Mouse (Mus musculus): ENCODE results near the gene Fam20a. TPM values are rescaled to one million over a fixed set of nuclear protein-coding genes. Genes with fewer than 3 reads are reported as not detected.

The Fam20a gene
- polyA plus RNA-seq, 1 experiment: 72.4 TPM

DNA sequence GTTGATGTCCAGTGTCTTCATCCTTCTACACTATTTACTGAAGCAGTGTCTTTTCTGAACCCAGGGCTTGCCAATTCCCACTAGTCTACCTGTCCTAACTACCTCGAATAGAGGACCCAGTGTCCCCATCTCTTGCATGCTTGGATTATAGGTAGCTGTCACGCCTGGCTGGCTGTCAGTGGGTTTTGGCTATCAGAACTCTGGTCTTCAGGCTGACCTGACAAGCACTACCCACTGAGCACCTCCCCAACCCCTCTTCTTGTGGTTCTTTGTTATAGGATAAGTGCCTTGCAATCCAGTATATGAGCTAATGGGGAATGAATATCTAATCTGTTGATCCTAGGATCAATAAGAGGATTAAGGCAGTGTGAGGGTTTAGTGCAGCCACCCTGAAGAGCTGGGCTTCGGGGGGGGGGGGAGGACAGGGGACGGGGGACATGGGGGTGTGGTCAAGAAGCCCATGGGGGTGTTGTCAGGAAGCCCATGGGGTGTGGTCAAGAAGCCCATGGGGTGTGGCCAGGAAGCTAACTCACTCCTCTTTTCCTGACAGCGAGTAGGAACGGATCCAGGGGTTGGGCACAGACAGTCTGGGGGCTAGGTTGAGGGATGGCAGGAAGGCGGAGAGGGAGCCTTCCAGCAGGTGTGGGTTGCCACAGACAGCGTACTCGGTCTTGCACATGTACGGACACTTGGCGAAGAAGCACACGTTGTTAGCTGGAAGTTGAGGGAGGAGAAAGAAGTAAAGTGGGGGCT lies 45.3 kb downstream of the Fam20a start:
- H3ac ChIP-seq (ENCODE audit: control insufficient read depth, insufficient read length): no peak overlapping the region
- no peak overlapping the region for H3K4me2 ChIP-seq (ENCODE audit: low read depth)
- H3K4me3 ChIP-seq: no peak overlapping the region
- peaks cover 46% of the 10 kb centered on the region for H3K36me3 ChIP-seq (ENCODE audit: control insufficient read depth, insufficient read depth)
- H3K79me2 ChIP-seq (ENCODE audit: control insufficient read depth, insufficient read depth): no peaks in the 10 kb centered on the region
- H3K27me3 ChIP-seq (ENCODE audit: control insufficient read depth, insufficient read depth, insufficient read length): no peaks in the 10 kb centered on the region
- peak; percentile 33 for TF ChIP-seq POLR2AphosphoS2 (IDR thresholded peaks at IDR 0.05; ENCODE audit: insufficient read length, low read depth)
- TF ChIP-seq MYOG (IDR thresholded peaks at IDR 0.05; ENCODE audit: control insufficient read depth in 1 of 3, insufficient read depth in 1 of 3, insufficient read length in 2 of 3, low read depth in 2 of 3): no peak
- TF ChIP-seq E2F4 (IDR thresholded peaks at IDR 0.05; ENCODE audit: insufficient read depth): no peak

DNA sequence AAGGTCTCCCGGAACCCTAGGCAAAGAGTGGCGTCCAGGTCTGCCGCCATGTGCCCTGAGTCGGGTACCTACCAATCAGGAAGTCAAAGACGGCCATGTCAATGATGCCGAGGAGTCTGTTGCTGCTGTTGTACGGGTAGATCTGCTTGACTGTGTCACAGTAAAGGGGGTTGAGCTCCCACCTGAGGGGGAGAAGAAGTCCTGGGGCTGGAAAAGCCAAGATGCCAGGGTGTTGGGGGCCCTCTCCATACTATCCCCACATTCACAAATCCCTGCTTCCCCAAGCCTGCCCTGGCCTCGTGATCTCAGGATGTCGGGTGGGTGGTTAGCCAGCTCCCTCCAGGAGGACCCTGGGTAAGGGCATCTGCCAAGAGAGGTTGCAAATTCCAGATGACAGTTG lies 46.3 kb downstream of the Fam20a start:
- H3ac ChIP-seq (ENCODE audit: control insufficient read depth, insufficient read length): no peak overlapping the region
- no peaks in the 10 kb centered on the region for H3K27me3 ChIP-seq (ENCODE audit: control insufficient read depth, insufficient read depth, insufficient read length)
- H3K4me3 ChIP-seq: no peak overlapping the region
- no peaks in the 10 kb centered on the region for H3K79me2 ChIP-seq (ENCODE audit: control insufficient read depth, insufficient read depth)
- H3K36me3 ChIP-seq (ENCODE audit: control insufficient read depth, insufficient read depth): peaks cover 37% of the 10 kb centered on the region
- TF ChIP-seq MYOD1 (IDR thresholded peaks at IDR 0.05; ENCODE audit: control insufficient read depth in 1 of 3, insufficient read length in 2 of 3, low read depth in 2 of 3) (no peak), USF1 (IDR thresholded peaks at IDR 0.05; ENCODE audit: low read depth) (no peak), CEBPB (IDR thresholded peaks at IDR 0.05; ENCODE audit: insufficient read depth, poor library complexity, severe bottlenecking) (no peak), SRF (IDR thresholded peaks at IDR 0.05; ENCODE audit: control insufficient read depth, insufficient read length, low read depth) (no peak), REST (IDR thresholded peaks at IDR 0.05; ENCODE audit: insufficient read depth, insufficient read length) (no peak), POLR2AphosphoS2 (IDR thresholded peaks at IDR 0.05; ENCODE audit: insufficient read length, low read depth) (no peak), MYOG (IDR thresholded peaks at IDR 0.05; ENCODE audit: control insufficient read depth in 1 of 3, insufficient read depth in 1 of 3, insufficient read length in 2 of 3, low read depth in 2 of 3) (no peak), TCF12 (IDR thresholded peaks at IDR 0.05; ENCODE audit: insufficient read depth, poor library complexity, severe bottlenecking) (no peak), MAX (IDR thresholded peaks at IDR 0.05; ENCODE audit: low read depth) (no peak), TCF3 (IDR thresholded peaks at IDR 0.05; ENCODE audit: insufficient read length, low read depth) (no peak), POLR2A (IDR thresholded peaks at IDR 0.05; ENCODE audit: insufficient read length, low read depth) (no peak), E2F4 (IDR thresholded peaks at IDR 0.05; ENCODE audit: insufficient read depth) (no peak)
- no peak overlapping the region for H3K4me2 ChIP-seq (ENCODE audit: low read depth)

DNA sequence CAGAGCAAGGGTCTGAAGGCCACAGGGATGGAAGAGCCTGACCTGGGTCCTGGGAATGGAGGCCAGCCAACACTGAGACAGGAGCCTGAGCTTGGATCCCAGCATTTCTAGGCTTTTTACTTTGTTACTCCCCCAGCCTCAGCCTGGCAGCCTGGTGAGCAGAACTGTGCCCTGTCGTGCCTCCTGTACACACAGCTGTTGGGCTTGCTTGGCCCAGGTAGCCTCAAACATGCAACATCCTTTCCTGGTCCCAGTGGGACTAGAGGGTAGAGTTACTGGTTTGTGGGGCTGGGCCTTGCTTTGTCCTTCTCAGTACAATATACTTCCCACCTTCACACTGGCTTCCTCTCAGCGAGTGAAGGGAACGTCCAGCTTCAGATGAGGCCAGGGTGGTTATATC lies 46.9 kb downstream of the Fam20a start:
- Histone ChIP-seq H3K27me3 (ENCODE audit: control insufficient read depth, insufficient read depth, insufficient read length) (no peaks in the 10 kb centered on the region), H3K79me2 (ENCODE audit: control insufficient read depth, insufficient read depth) (no peaks in the 10 kb centered on the region), H3K36me3 (ENCODE audit: control insufficient read depth, insufficient read depth) (peaks cover 32% of the 10 kb centered on the region), H3K4me3 (no peak overlapping the region), H3ac (ENCODE audit: control insufficient read depth, insufficient read length) (no peak overlapping the region), H3K4me2 (ENCODE audit: low read depth) (no peak overlapping the region)
- TF ChIP-seq MYOG (IDR thresholded peaks at IDR 0.05; ENCODE audit: control insufficient read depth in 1 of 3, insufficient read depth in 1 of 3, insufficient read length in 2 of 3, low read depth in 2 of 3): no peak
- TF ChIP-seq POLR2AphosphoS2 (IDR thresholded peaks at IDR 0.05; ENCODE audit: insufficient read length, low read depth): peak; percentile 70
- TF ChIP-seq MYOD1 (IDR thresholded peaks at IDR 0.05; ENCODE audit: control insufficient read depth in 1 of 3, insufficient read length in 2 of 3, low read depth in 2 of 3): peak in 1 of 3 experiments; percentile 12
- TF ChIP-seq E2F4 (IDR thresholded peaks at IDR 0.05; ENCODE audit: insufficient read depth): no peak
- no peak for TF ChIP-seq SRF (IDR thresholded peaks at IDR 0.05; ENCODE audit: control insufficient read depth, insufficient read length, low read depth)
- no peak for TF ChIP-seq TCF12 (IDR thresholded peaks at IDR 0.05; ENCODE audit: insufficient read depth, poor library complexity, severe bottlenecking)
- TF ChIP-seq USF1 (IDR thresholded peaks at IDR 0.05; ENCODE audit: low read depth): no peak
- TF ChIP-seq MAX (IDR thresholded peaks at IDR 0.05; ENCODE audit: low read depth): no peak
- TF ChIP-seq TCF3 (IDR thresholded peaks at IDR 0.05; ENCODE audit: insufficient read length, low read depth): no peak
- TF ChIP-seq CEBPB (IDR thresholded peaks at IDR 0.05; ENCODE audit: insufficient read depth, poor library complexity, severe bottlenecking): no peak
- TF ChIP-seq POLR2A (IDR thresholded peaks at IDR 0.05; ENCODE audit: insufficient read length, low read depth): no peak
- TF ChIP-seq REST (IDR thresholded peaks at IDR 0.05; ENCODE audit: insufficient read depth, insufficient read length): no peak

DNA sequence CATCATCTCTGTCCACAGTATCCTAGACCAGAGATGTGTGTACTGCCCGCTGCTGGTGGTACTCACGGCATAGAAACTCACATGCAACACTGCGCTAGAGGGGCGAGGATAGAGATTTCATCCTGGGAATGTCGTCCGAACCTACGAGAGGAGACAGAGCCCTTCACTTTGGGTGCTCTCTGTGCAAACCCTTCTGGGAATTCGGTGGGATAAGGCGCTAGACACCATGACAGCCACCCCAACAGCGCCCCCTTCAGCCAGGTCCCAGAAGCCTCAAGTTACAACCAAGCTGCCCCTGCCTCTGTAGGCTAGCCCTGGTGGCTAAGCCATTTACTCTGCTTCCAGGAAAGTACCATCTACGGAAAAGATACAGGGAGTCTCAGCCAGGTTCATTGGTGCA lies 47.5 kb downstream of the Fam20a start:
- TF ChIP-seq TCF3 (IDR thresholded peaks at IDR 0.05; ENCODE audit: insufficient read length, low read depth): no peak
- no peak for TF ChIP-seq USF1 (IDR thresholded peaks at IDR 0.05; ENCODE audit: low read depth)
- no peak for TF ChIP-seq TCF12 (IDR thresholded peaks at IDR 0.05; ENCODE audit: insufficient read depth, poor library complexity, severe bottlenecking)
- no peak for TF ChIP-seq MAX (IDR thresholded peaks at IDR 0.05; ENCODE audit: low read depth)
- peak; percentile 22 for TF ChIP-seq POLR2A (IDR thresholded peaks at IDR 0.05; ENCODE audit: insufficient read length, low read depth)
- TF ChIP-seq CEBPB (IDR thresholded peaks at IDR 0.05; ENCODE audit: insufficient read depth, poor library complexity, severe bottlenecking): no peak
- TF ChIP-seq POLR2AphosphoS2 (IDR thresholded peaks at IDR 0.05; ENCODE audit: insufficient read length, low read depth): peak; percentile 74
- no peak overlapping the region for H3K4me2 ChIP-seq (ENCODE audit: low read depth)
- no peak overlapping the region for H3ac ChIP-seq (ENCODE audit: control insufficient read depth, insufficient read length)
- H3K27me3 ChIP-seq (ENCODE audit: control insufficient read depth, insufficient read depth, insufficient read length): no peaks in the 10 kb centered on the region
- no peaks in the 10 kb centered on the region for H3K79me2 ChIP-seq (ENCODE audit: control insufficient read depth, insufficient read depth)
- no peak overlapping the region for H3K4me3 ChIP-seq
- peaks cover 38% of the 10 kb centered on the region for H3K36me3 ChIP-seq (ENCODE audit: control insufficient read depth, insufficient read depth)

DNA sequence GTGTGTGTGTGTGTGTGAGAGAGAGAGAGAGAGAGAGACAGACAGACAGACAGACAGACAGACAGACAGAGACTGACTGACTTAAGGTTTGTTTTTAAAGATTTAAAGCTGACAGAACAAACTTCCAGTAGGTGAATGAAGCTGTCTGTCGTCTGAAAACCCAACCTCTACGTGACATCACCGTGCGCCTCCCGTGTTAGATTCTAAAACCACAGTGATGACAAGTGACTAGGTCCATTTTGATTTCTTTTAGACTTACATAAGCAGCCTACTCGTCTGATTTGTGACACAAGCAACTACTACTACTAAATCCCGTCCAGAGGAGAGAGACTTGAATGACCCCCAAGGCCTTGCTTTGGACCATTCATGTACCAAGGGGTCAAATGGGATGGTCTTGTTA lies 48.3 kb downstream of the Fam20a start:
- H3ac ChIP-seq (ENCODE audit: control insufficient read depth, insufficient read length): no peak overlapping the region
- H3K4me2 ChIP-seq (ENCODE audit: low read depth): no peak overlapping the region
- no peaks in the 10 kb centered on the region for H3K27me3 ChIP-seq (ENCODE audit: control insufficient read depth, insufficient read depth, insufficient read length)
- TF ChIP-seq E2F4 (IDR thresholded peaks at IDR 0.05; ENCODE audit: insufficient read depth): no peak
- no peak for TF ChIP-seq USF1 (IDR thresholded peaks at IDR 0.05; ENCODE audit: low read depth)
- H3K79me2 ChIP-seq (ENCODE audit: control insufficient read depth, insufficient read depth): no peaks in the 10 kb centered on the region
- no peak overlapping the region for H3K4me3 ChIP-seq
- peaks cover 46% of the 10 kb centered on the region for H3K36me3 ChIP-seq (ENCODE audit: control insufficient read depth, insufficient read depth)
